Mouse (Mus musculus) forebrain, embryonic 16.5 days (tissue): Measurements from ENCODE around the gene Phactr4. TPM values are rescaled to one million over a fixed set of nuclear protein-coding genes. Genes with fewer than 3 reads are reported as not detected.

Experiments
- ATAC-seq: fragments of 200-750 bp; cut with Nextera tagmentation; 2 replicates; pipeline ENCODE4 v1.8.0; 2017; ENCODE audit warnings: mild to moderate bottlenecking, moderate library complexity
- H3K27ac ChIP-seq: fragments of 300-500 bp; sonication (generic); 2 replicates; pipeline ENCODE4 v1.5.1; 2014; ENCODE audit warnings: low read length, control low read depth
- H3K27me3 ChIP-seq: fragments of 300-500 bp; sonication (generic); replicated peaks from 2 replicates; pipeline ENCODE4 v1.6.1; 2014; ENCODE audit warnings: low read length; ENCODE audit not compliant: control insufficient read depth, insufficient read depth
- H3K36me3 ChIP-seq: fragments of 300-500 bp; sonication (generic); 2 replicates; pipeline ENCODE4 v1.6.1; 2014; ENCODE audit not compliant: control insufficient read depth, insufficient read depth
- H3K4me1 ChIP-seq: fragments of 300-500 bp; sonication (generic); replicated peaks from 2 replicates; pipeline ENCODE4 v1.6.1; 2014; ENCODE audit warnings: low read length; ENCODE audit not compliant: control insufficient read depth, insufficient read depth
- H3K4me2 ChIP-seq: fragments of 300-500 bp; sonication (generic); 2 replicates; pipeline ENCODE4 v1.6.1; 2014; ENCODE audit warnings: mild to moderate bottlenecking, low read length, control low read depth
- H3K4me3 ChIP-seq: fragments of 300-500 bp; sonication (generic); replicated peaks from 2 replicates; pipeline ENCODE4 v1.5.1; 2014; ENCODE audit warnings: mild to moderate bottlenecking, low read length, control low read depth
- H3K9ac ChIP-seq: fragments of 300-500 bp; sonication (generic); replicated peaks from 2 replicates; pipeline ENCODE4 v1.6.1; 2014; ENCODE audit warnings: low read depth, low read length, control low read depth
- H3K9me3 ChIP-seq: fragments of 300-500 bp; sonication (generic); 2 replicates; pipeline ENCODE4 v1.6.1; 2016; ENCODE audit warnings: low read length; ENCODE audit not compliant: control insufficient read depth
- WGBS: fragments of 180-500 bp; shearing (Covaris S2); extraction: QIAGEN DNeasy Blood & Tissue Kit; methylation state at CpG from one replicate; pipeline ENCODE4 v1.1.7; 2014; 5-methylcytosine and 5-hydroxymethylcytosine counted together
- polyA plus RNA-seq: library from polyadenylated mRNA; unstranded; fragments of >200 nt; fragmentation: Nextera tagmentation; extraction: Ambion mirVana; gene quantifications from 2 replicates; pipeline ENCODE4 v1.2.1, GENCODE M21; 2015

The Phactr4 gene
- polyA plus RNA-seq, 1 experiment from 2014 or later, result 9.7 TPM

- Histone ChIP-seq H3K4me3 (no peak overlapping the region), H3K27me3 (no peaks in the 10 kb centered on the region), H3K9me3 (no peaks in the 10 kb centered on the region), H3K27ac (no peak overlapping the region), H3K4me2 (no peak overlapping the region), H3K9ac (no peak overlapping the region), H3K4me1 (no peaks in the 10 kb centered on the region), H3K36me3 (no peaks in the 10 kb centered on the region)
- WGBS, result 97% methylated on average over 3 of the region's 3 CpGs
- ATAC-seq, result no peak
Observed at GRCm38 (mm10) chr4:132383455-132383854, 38.8 kb downstream of the Phactr4 start.

GRCm38 (mm10) chr4:132382296-132382695 lies 40.0 kb downstream of the Phactr4 start:
- H3K27ac ChIP-seq, result no peak overlapping the region
- no peaks in the 10 kb centered on the region for H3K36me3 ChIP-seq
- no peak for ATAC-seq

GRCm38 (mm10) chr4:132380965-132381616 lies 41.2 kb downstream of the Phactr4 start:
- Histone ChIP-seq H3K4me1 (no peaks in the 10 kb centered on the region), H3K36me3 (no peaks in the 10 kb centered on the region), H3K4me3 (no peak overlapping the region), H3K4me2 (no peak overlapping the region), H3K27me3 (no peaks in the 10 kb centered on the region), H3K27ac (no peak overlapping the region), H3K9ac (no peak overlapping the region), H3K9me3 (no peaks in the 10 kb centered on the region)
- 99% methylated on average over 2 of the region's 2 CpGs for WGBS
- ATAC-seq, result no peak

More at GRCm38 (mm10) chr4:132382296-132382695, 40.0 kb downstream of the Phactr4 start:
- no peak overlapping the region for H3K4me3 ChIP-seq
- no peak overlapping the region for H3K9ac ChIP-seq
- H3K4me1 ChIP-seq, result no peaks in the 10 kb centered on the region
- H3K4me2 ChIP-seq, result no peak overlapping the region
- no peaks in the 10 kb centered on the region for H3K9me3 ChIP-seq
- H3K27me3 ChIP-seq, result no peaks in the 10 kb centered on the region
- WGBS, result 87% methylated on average over 4 of the region's 4 CpGs

GRCm38 (mm10) chr4:132373820-132374219 lies 48.5 kb downstream of the Phactr4 start:
- H3K9ac ChIP-seq, result no peak overlapping the region
- peaks cover 3% of the 10 kb centered on the region for H3K36me3 ChIP-seq
- no peaks in the 10 kb centered on the region for H3K4me1 ChIP-seq
- no peak for ATAC-seq
- H3K27ac ChIP-seq, result no peak overlapping the region
- 100% methylated on average over 1 of the region's 1 CpGs for WGBS
- no peaks in the 10 kb centered on the region for H3K9me3 ChIP-seq
- H3K4me3 ChIP-seq, result no peak overlapping the region
- H3K27me3 ChIP-seq, result no peaks in the 10 kb centered on the region
- no peak overlapping the region for H3K4me2 ChIP-seq

- no peak overlapping the region for H3K4me3 ChIP-seq
- no peaks in the 10 kb centered on the region for H3K27me3 ChIP-seq
- H3K36me3 ChIP-seq, result peaks cover 13% of the 10 kb centered on the region
- H3K27ac ChIP-seq, result no peak overlapping the region
- no peaks in the 10 kb centered on the region for H3K9me3 ChIP-seq
- ATAC-seq, result no peak
- 81% methylated on average over 8 of the region's 8 CpGs for WGBS
- H3K4me1 ChIP-seq, result no peaks in the 10 kb centered on the region
- H3K9ac ChIP-seq, result no peak overlapping the region
- H3K4me2 ChIP-seq, result no peak overlapping the region
Observed at GRCm38 (mm10) chr4:132369953-132370750, 52.1 kb downstream of the Phactr4 start.

GRCm38 (mm10) chr4:132367480-132368201 lies 54.6 kb downstream of the Phactr4 start:
- 93% methylated on average over 18 of the region's 18 CpGs for WGBS
- peaks cover 19% of the 10 kb centered on the region for H3K36me3 ChIP-seq

GRCm38 (mm10) chr4:132365450-132366060 lies 56.7 kb downstream of the Phactr4 start:
- no peaks in the 10 kb centered on the region for H3K4me1 ChIP-seq
- WGBS, result 81% methylated on average over 13 of the region's 13 CpGs
- no peak for ATAC-seq
- H3K9ac ChIP-seq, result no peak overlapping the region
- no peak overlapping the region for H3K27ac ChIP-seq
- peaks cover 19% of the 10 kb centered on the region for H3K36me3 ChIP-seq
- H3K4me3 ChIP-seq, result no peak overlapping the region
- H3K27me3 ChIP-seq, result no peaks in the 10 kb centered on the region
- no peak overlapping the region for H3K4me2 ChIP-seq
- H3K9me3 ChIP-seq, result no peaks in the 10 kb centered on the region

More at GRCm38 (mm10) chr4:132367480-132368201, 54.6 kb downstream of the Phactr4 start:
- H3K4me1 ChIP-seq, result no peaks in the 10 kb centered on the region
- H3K27me3 ChIP-seq, result no peaks in the 10 kb centered on the region
- no peaks in the 10 kb centered on the region for H3K9me3 ChIP-seq
- no peak overlapping the region for H3K4me2 ChIP-seq
- no peak for ATAC-seq
- H3K4me3 ChIP-seq, result no peak overlapping the region
- H3K27ac ChIP-seq, result no peak overlapping the region
- no peak overlapping the region for H3K9ac ChIP-seq

- H3K4me1 ChIP-seq, result no peaks in the 10 kb centered on the region
- no peaks in the 10 kb centered on the region for H3K27me3 ChIP-seq
- no peak overlapping the region for H3K27ac ChIP-seq
- H3K9me3 ChIP-seq, result no peaks in the 10 kb centered on the region
- no peak overlapping the region for H3K4me2 ChIP-seq
- H3K9ac ChIP-seq, result no peak overlapping the region
- ATAC-seq, result no peak
- 95% methylated on average over 11 of the region's 11 CpGs for WGBS
- H3K36me3 ChIP-seq, result peaks cover 13% of the 10 kb centered on the region
- no peak overlapping the region for H3K4me3 ChIP-seq
Observed at GRCm38 (mm10) chr4:132363487-132363886, 58.8 kb downstream of the Phactr4 start.

GRCm38 (mm10) chr4:132359510-132359909 lies 62.8 kb downstream of the Phactr4 start:
- no peak for ATAC-seq
- Histone ChIP-seq H3K9ac (no peak overlapping the region), H3K27ac (no peak overlapping the region), H3K36me3 (peaks cover 12% of the 10 kb centered on the region), H3K9me3 (no peaks in the 10 kb centered on the region), H3K4me3 (no peak overlapping the region), H3K4me2 (no peak overlapping the region), H3K4me1 (no peaks in the 10 kb centered on the region), H3K27me3 (no peaks in the 10 kb centered on the region)
- whole genome bisulfite sequencing, result 85% methylated on average over 4 of the region's 4 CpGs
